Mouse (Mus musculus): Measurements from ENCODE around the gene Prcp. TPM values are rescaled to one million over a fixed set of nuclear protein-coding genes. Genes with fewer than 3 reads are reported as not detected.
A peak's percentile ranks its signal among the peaks of the same experiment; 100 is the strongest.

Gene Prcp
- polyA plus RNA-seq, 1 experiment from 2014 or later = 16.6 TPM

- WGBS = 0% methylated on average over 29 of the region's 29 CpGs
- Histone ChIP-seq H3K4me3 (peak overlapping the region; percentile 86), H3K27ac (replicated peaks) (peak overlapping the region; percentile 98), H3K27me3 (no peaks in the 10 kb centered on the region), H3K36me3 (no peaks in the 10 kb centered on the region), H3K9ac (replicated peaks) (peak overlapping the region; percentile 83), H3K9me3 (no peaks in the 10 kb centered on the region), H3K4me1 (peaks cover 23% of the 10 kb centered on the region), H3K4me2 (replicated peaks) (peak overlapping the region; percentile 68)
- ATAC-seq (replicated peaks) = peak; percentile 91
These were observed 615 bp downstream of the Prcp start for GRCm38 (mm10) chr7:92874761-92875408.

- peaks cover 23% of the 10 kb centered on the region for H3K4me1 ChIP-seq
- no peaks in the 10 kb centered on the region for H3K27me3 ChIP-seq
- H3K4me3 ChIP-seq = peak overlapping the region; percentile 86
- H3K9me3 ChIP-seq = no peaks in the 10 kb centered on the region
- no peaks in the 10 kb centered on the region for H3K36me3 ChIP-seq
- H3K9ac ChIP-seq (replicated peaks) = peak overlapping the region; percentile 83; the same call in 1 of the 2 replicates
- WGBS = 40% methylated on average over 3 of the region's 3 CpGs
- H3K4me2 ChIP-seq (replicated peaks) = peak overlapping the region; percentile 68
- peak overlapping the region; percentile 98; the same call in 1 of the 2 replicates for H3K27ac ChIP-seq (replicated peaks)
- ATAC-seq (replicated peaks) = no peak
These were observed 1.8 kb downstream of the Prcp start for GRCm38 (mm10) chr7:92876066-92876465.

GRCm38 (mm10) chr7:92876538-92876937 lies 2.3 kb downstream of the Prcp start:
- H3K27ac ChIP-seq (replicated peaks) = no peak overlapping the region
- H3K9ac ChIP-seq (replicated peaks) = no peak overlapping the region
- ATAC-seq (replicated peaks) = no peak
- H3K27me3 ChIP-seq = no peaks in the 10 kb centered on the region
- 57% methylated on average over 7 of the region's 7 CpGs for WGBS
- no peaks in the 10 kb centered on the region for H3K36me3 ChIP-seq
- peaks cover 23% of the 10 kb centered on the region for H3K4me1 ChIP-seq
- H3K4me3 ChIP-seq = no peak overlapping the region; the same call in 1 of the 2 replicates
- peak overlapping the region; percentile 14 for H3K4me2 ChIP-seq (replicated peaks)
- H3K9me3 ChIP-seq = no peaks in the 10 kb centered on the region

- ATAC-seq (replicated peaks) = no peak
- 85% methylated on average over 7 of the region's 7 CpGs for WGBS
These were observed 4.5 kb downstream of the Prcp start for GRCm38 (mm10) chr7:92878575-92879285.

GRCm38 (mm10) chr7:92883850-92884716 lies 9.8 kb downstream of the Prcp start:
- Histone ChIP-seq H3K4me1 (no peaks in the 10 kb centered on the region), H3K36me3 (no peaks in the 10 kb centered on the region), H3K9me3 (no peaks in the 10 kb centered on the region), H3K9ac (replicated peaks) (no peak overlapping the region), H3K27me3 (no peaks in the 10 kb centered on the region), H3K27ac (replicated peaks) (no peak overlapping the region), H3K4me3 (no peak overlapping the region), H3K4me2 (replicated peaks) (no peak overlapping the region)
- 86% methylated on average over 9 of the region's 9 CpGs for WGBS
- no peak for ATAC-seq (replicated peaks)

More at GRCm38 (mm10) chr7:92878575-92879285, 4.5 kb downstream of the Prcp start:
- Histone ChIP-seq H3K9me3 (no peaks in the 10 kb centered on the region), H3K27ac (replicated peaks) (no peak overlapping the region), H3K9ac (replicated peaks) (no peak overlapping the region), H3K36me3 (no peaks in the 10 kb centered on the region), H3K4me2 (replicated peaks) (no peak overlapping the region), H3K27me3 (no peaks in the 10 kb centered on the region), H3K4me1 (peaks cover 16% of the 10 kb centered on the region), H3K4me3 (no peak overlapping the region)

- H3K27ac ChIP-seq (replicated peaks) = no peak overlapping the region
- H3K4me3 ChIP-seq = no peak overlapping the region
- ATAC-seq (replicated peaks) = no peak
- WGBS = 89% methylated on average over 6 of the region's 6 CpGs
- no peaks in the 10 kb centered on the region for H3K4me1 ChIP-seq
- H3K27me3 ChIP-seq = no peaks in the 10 kb centered on the region
- H3K9ac ChIP-seq (replicated peaks) = no peak overlapping the region
- no peak overlapping the region for H3K4me2 ChIP-seq (replicated peaks)
- no peaks in the 10 kb centered on the region for H3K9me3 ChIP-seq
- H3K36me3 ChIP-seq = no peaks in the 10 kb centered on the region
These were observed 10.9 kb downstream of the Prcp start for GRCm38 (mm10) chr7:92884998-92885660.

GRCm38 (mm10) chr7:92886801-92887200 lies 12.5 kb downstream of the Prcp start:
- H3K4me3 ChIP-seq = no peak overlapping the region
- no peak overlapping the region for H3K9ac ChIP-seq (replicated peaks)
- 87% methylated on average over 7 of the region's 7 CpGs for WGBS
- H3K36me3 ChIP-seq = no peaks in the 10 kb centered on the region
- no peak overlapping the region for H3K4me2 ChIP-seq (replicated peaks)
- no peak overlapping the region for H3K27ac ChIP-seq (replicated peaks)
- H3K4me1 ChIP-seq = no peaks in the 10 kb centered on the region
- no peaks in the 10 kb centered on the region for H3K9me3 ChIP-seq
- H3K27me3 ChIP-seq = no peaks in the 10 kb centered on the region
- no peak for ATAC-seq (replicated peaks)

GRCm38 (mm10) chr7:92887230-92887629 lies 13.0 kb downstream of the Prcp start:
- Histone ChIP-seq H3K27ac (replicated peaks) (no peak overlapping the region), H3K36me3 (no peaks in the 10 kb centered on the region), H3K4me1 (no peaks in the 10 kb centered on the region), H3K4me2 (replicated peaks) (no peak overlapping the region), H3K9me3 (no peaks in the 10 kb centered on the region), H3K9ac (replicated peaks) (no peak overlapping the region), H3K27me3 (no peaks in the 10 kb centered on the region), H3K4me3 (no peak overlapping the region)
- no peak for ATAC-seq (replicated peaks)
- 96% methylated on average over 5 of the region's 5 CpGs for WGBS

- Histone ChIP-seq H3K27ac (replicated peaks) (no peak overlapping the region), H3K4me1 (no peaks in the 10 kb centered on the region), H3K9me3 (no peaks in the 10 kb centered on the region), H3K4me3 (no peak overlapping the region), H3K36me3 (no peaks in the 10 kb centered on the region), H3K4me2 (replicated peaks) (no peak overlapping the region), H3K9ac (replicated peaks) (no peak overlapping the region), H3K27me3 (no peaks in the 10 kb centered on the region)
- 50% methylated on average over 1 of the region's 1 CpGs for WGBS
- no peak for ATAC-seq (replicated peaks)
These were observed 15.9 kb downstream of the Prcp start for GRCm38 (mm10) chr7:92890211-92890610.

- Histone ChIP-seq H3K4me3 (no peak overlapping the region), H3K4me1 (no peaks in the 10 kb centered on the region), H3K9me3 (no peaks in the 10 kb centered on the region), H3K4me2 (replicated peaks) (no peak overlapping the region), H3K27ac (replicated peaks) (no peak overlapping the region), H3K36me3 (no peaks in the 10 kb centered on the region), H3K9ac (replicated peaks) (no peak overlapping the region), H3K27me3 (no peaks in the 10 kb centered on the region)
- WGBS = 49% methylated on average over 4 of the region's 4 CpGs
- no peak for ATAC-seq (replicated peaks)
These were observed 16.5 kb downstream of the Prcp start for GRCm38 (mm10) chr7:92890618-92891230.

- H3K9ac ChIP-seq (replicated peaks) = no peak overlapping the region
- no peaks in the 10 kb centered on the region for H3K36me3 ChIP-seq
- no peaks in the 10 kb centered on the region for H3K27me3 ChIP-seq
- WGBS = 46% methylated on average over 3 of the region's 3 CpGs
- no peak overlapping the region for H3K27ac ChIP-seq (replicated peaks)
- H3K4me1 ChIP-seq = no peaks in the 10 kb centered on the region
- H3K4me3 ChIP-seq = no peak overlapping the region
- ATAC-seq (replicated peaks) = no peak
- H3K9me3 ChIP-seq = no peaks in the 10 kb centered on the region
- H3K4me2 ChIP-seq (replicated peaks) = no peak overlapping the region
These were observed 19.2 kb downstream of the Prcp start for GRCm38 (mm10) chr7:92893478-92893877.
